Mouse (Mus musculus) stomach, embryonic 15.5 days (tissue): ENCODE measurements around the gene Etv4. TPM values are rescaled to one million over a fixed set of nuclear protein-coding genes. Genes with fewer than 3 reads are reported as not detected.

ENCODE experiments used
- ATAC-seq: fragments of 200-750 bp; cut with Nextera tagmentation; 2 replicates; pipeline ENCODE4 v1.8.0; 2017; ENCODE audit warnings: low read depth, moderate number of reproducible peaks, moderate TSS enrichment; ENCODE audit not compliant: insufficient read depth, low FRiP score
- H3K27ac ChIP-seq: fragments of 300-500 bp; sonication (generic); 2 replicates; pipeline ENCODE4 v1.5.1; 2015; ENCODE audit warnings: mild to moderate bottlenecking, inconsistent platforms
- H3K27me3 ChIP-seq: fragments of 300-500 bp; sonication (generic); replicated peaks from 2 replicates; pipeline ENCODE4 v1.6.1; 2015; ENCODE audit warnings: inconsistent platforms
- H3K36me3 ChIP-seq: fragments of 300-500 bp; sonication (generic); 2 replicates; pipeline ENCODE4 v1.6.1; 2015; ENCODE audit warnings: inconsistent platforms
- H3K4me1 ChIP-seq: fragments of 300-500 bp; sonication (generic); 2 replicates; pipeline ENCODE4 v1.6.1; 2015; ENCODE audit warnings: inconsistent platforms
- H3K4me2 ChIP-seq: fragments of 300-500 bp; sonication (generic); 2 replicates; pipeline ENCODE4 v1.6.1; 2015; ENCODE audit warnings: mild to moderate bottlenecking, inconsistent platforms
- H3K4me3 ChIP-seq: fragments of 300-500 bp; sonication (generic); replicated peaks from 2 replicates; pipeline ENCODE4 v1.5.1; 2015; ENCODE audit warnings: inconsistent platforms
- H3K9ac ChIP-seq: fragments of 300-500 bp; sonication (generic); 2 replicates; pipeline ENCODE4 v1.6.1; 2015; ENCODE audit warnings: inconsistent platforms
- H3K9me3 ChIP-seq: fragments of 300-500 bp; sonication (generic); 2 replicates; pipeline ENCODE4 v1.6.1; 2016; ENCODE audit warnings: inconsistent platforms
- WGBS: fragments of 180-500 bp; shearing (Covaris S2); methylation state at CpG from one replicate; pipeline ENCODE4 v1.1.7; 2015; 5-methylcytosine and 5-hydroxymethylcytosine counted together
- polyA plus RNA-seq: library from polyadenylated mRNA; unstranded; fragments of >200 nt; fragmentation: Nextera tagmentation; extraction: Ambion mirVana; gene quantifications from 2 replicates; pipeline ENCODE4 v1.2.1, GENCODE M21; 2015

The Etv4 gene
- 6.8 and 9.0 TPM in 2 replicates for polyA plus RNA-seq

DNA sequence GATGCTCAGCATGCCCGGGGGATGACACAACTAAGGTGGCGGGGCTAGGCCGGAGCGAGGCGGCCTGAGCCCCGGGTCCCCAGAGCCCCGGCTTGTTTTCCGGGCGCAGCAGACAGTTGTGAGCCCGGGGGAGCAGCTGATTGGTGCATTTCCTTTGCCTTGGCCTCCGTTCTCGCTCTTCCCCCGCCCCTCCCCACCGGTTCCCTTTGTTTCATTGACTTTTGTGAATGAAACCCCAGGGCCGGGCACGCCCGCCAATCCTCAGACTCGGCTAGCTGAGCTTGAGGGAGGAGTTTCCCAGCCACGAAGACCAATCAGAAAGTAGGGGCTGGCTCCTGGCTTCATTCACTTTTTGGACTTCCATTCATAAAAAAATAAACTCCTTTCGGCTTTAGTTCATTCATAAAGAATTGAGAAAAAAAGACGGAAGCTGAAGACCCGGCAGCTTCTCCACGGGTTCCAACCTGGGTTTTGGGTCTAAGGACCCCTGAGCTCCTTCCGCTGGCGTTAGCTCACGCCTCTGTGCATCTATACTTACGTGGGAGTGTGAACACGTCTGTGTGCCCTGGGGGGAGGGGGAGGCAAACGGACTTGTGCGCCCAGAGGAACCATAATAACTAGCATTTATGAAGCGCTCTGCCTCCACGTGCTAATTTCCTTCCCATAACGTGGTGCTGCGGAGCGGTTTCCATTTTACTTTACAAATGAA, at the start of gene Etv4:
TSS of gene Etv4 (minus strand) at position 229 of the 709 bp plus-strand sequence.
- Histone ChIP-seq H3K27me3 (peaks cover 56% of the 10 kb centered on the region), H3K9me3 (no peaks in the 10 kb centered on the region)

DNA sequence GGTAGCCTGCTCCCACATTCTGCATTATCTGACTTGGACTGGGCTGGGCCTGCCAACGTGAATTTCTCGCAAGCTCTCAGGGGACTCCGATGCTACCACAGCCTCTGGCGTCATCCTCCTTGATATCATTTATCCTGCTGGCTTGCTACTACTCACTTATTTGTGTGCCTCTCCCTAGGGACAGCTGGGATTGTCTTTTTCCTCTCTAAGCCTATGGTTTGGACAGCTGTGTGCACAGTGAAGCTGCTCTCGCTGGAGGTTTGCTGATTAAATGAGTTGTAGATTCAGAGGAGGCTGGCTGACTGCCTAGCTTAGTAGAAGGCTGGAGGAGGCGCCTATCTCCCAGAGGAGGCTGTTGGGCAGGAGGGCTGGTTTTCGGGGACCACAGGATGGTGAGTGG, 46.8 kb upstream of the Etv4 start:
- Histone ChIP-seq H3K4me2 (no peak overlapping the region), H3K36me3 (no peaks in the 10 kb centered on the region), H3K27ac (peak overlapping the region; percentile 67), H3K27me3 (no peaks in the 10 kb centered on the region), H3K9ac (no peak overlapping the region), H3K4me1 (peaks cover 16% of the 10 kb centered on the region), H3K4me3 (no peak overlapping the region), H3K9me3 (no peaks in the 10 kb centered on the region)
- 48% methylated on average over 7 of the region's 7 CpGs for WGBS
- peak; percentile 49; the same call in 1 of the 2 replicates for ATAC-seq

More for the DNA sequence above, at the start of gene Etv4:
- peak; percentile 86 for ATAC-seq
- peaks cover 23% of the 10 kb centered on the region for H3K4me1 ChIP-seq
- peak within 1 kb of the TSS; percentile 61; the same call in 1 of the 2 replicates for H3K27ac ChIP-seq
- peak within 1 kb of the TSS; percentile 98 for H3K4me2 ChIP-seq
- WGBS = under 1% methylated on average over 35 of the region's 35 CpGs
- H3K9ac ChIP-seq = peak within 1 kb of the TSS; percentile 25; the same call in 1 of the 2 replicates
- peak within 1 kb of the TSS; percentile 56 for H3K4me3 ChIP-seq
- no peaks in the 10 kb centered on the region for H3K36me3 ChIP-seq

DNA sequence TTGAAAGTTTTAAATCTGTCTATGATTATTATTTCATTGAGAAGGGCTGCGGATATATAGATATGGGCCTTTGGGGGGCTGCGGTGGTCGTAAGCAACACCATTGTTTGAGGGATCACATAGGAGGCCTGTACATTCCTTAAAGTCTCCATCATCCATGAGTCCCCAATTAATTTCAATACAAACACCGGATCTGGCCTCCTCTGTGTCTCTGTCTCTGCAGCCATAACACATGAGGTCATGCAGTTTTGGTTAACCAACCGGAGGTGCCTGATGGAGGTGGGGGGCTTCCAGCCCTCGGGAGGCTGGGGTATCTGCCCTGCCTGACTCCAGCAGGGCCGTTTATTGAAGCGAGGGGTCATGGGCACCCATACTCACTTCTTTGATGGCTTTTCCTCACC, 45.4 kb upstream of the Etv4 start:
- WGBS = 53% methylated on average over 8 of the region's 8 CpGs
- ATAC-seq = no peak
- no peak overlapping the region; the same call in 1 of the 2 replicates for H3K4me2 ChIP-seq

DNA sequence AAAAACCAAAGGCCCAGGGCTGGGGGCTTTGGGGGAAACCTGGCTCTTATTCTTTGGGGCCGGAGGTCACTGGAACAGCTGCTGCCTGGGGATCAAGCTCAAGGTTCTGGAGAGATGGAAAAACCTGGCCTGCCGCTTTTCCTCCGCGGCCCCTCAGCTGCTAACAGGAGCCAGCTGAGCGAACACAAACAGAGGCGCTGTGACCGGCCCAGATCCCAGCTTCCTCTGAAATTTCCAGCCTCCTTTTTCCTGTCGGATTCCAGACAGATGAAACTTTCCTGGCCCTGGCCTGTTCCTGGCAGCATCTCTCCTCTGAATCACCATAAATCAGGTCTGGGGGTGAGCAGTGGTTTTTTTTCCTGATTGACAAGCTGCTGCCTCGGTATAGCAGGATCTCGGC, 44.9 kb upstream of the Etv4 start:
- peak; percentile 29; the same call in 1 of the 2 replicates for ATAC-seq
- H3K4me3 ChIP-seq = no peak overlapping the region
- no peaks in the 10 kb centered on the region for H3K36me3 ChIP-seq
- H3K27ac ChIP-seq = peak overlapping the region; percentile 78
- peaks cover 16% of the 10 kb centered on the region for H3K4me1 ChIP-seq
- WGBS = 6% methylated on average over 10 of the region's 10 CpGs
- H3K27me3 ChIP-seq = no peaks in the 10 kb centered on the region
- no peaks in the 10 kb centered on the region for H3K9me3 ChIP-seq
- no peak overlapping the region for H3K9ac ChIP-seq
- peak overlapping the region; percentile 8 for H3K4me2 ChIP-seq

More for the DNA sequence above, 45.4 kb upstream of the Etv4 start:
- H3K27ac ChIP-seq = peak overlapping the region; percentile 78
- no peaks in the 10 kb centered on the region for H3K27me3 ChIP-seq
- no peak overlapping the region for H3K4me3 ChIP-seq
- peaks cover 16% of the 10 kb centered on the region for H3K4me1 ChIP-seq
- H3K9ac ChIP-seq = no peak overlapping the region
- no peaks in the 10 kb centered on the region for H3K9me3 ChIP-seq
- H3K36me3 ChIP-seq = no peaks in the 10 kb centered on the region

DNA sequence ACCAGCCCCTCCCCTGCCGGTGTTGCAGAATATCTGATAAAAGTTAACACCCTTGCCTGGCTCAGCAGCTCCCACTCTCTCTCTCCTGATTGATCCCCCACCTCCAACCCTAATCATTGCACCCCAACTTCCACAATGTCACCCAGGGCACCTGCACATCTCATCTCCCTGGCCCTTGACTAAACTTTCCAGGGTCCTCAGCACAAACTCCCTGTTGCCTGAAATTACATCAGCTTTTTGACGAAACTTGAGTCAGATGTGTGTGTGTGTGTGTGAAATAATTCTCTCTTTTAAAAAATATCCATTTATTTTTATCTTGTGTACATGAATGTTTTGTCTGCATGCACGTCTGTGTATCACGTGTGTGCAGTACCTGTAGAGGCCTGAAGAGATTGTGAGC, 43.5 kb upstream of the Etv4 start:
- 90% methylated on average over 4 of the region's 4 CpGs for WGBS
- ATAC-seq = no peak
- no peaks in the 10 kb centered on the region for H3K36me3 ChIP-seq
- no peaks in the 10 kb centered on the region for H3K27me3 ChIP-seq
- no peak overlapping the region for H3K4me2 ChIP-seq
- H3K4me1 ChIP-seq = peaks cover 16% of the 10 kb centered on the region
- no peak overlapping the region for H3K4me3 ChIP-seq
- no peaks in the 10 kb centered on the region for H3K9me3 ChIP-seq
- H3K9ac ChIP-seq = no peak overlapping the region
- no peak overlapping the region for H3K27ac ChIP-seq

DNA sequence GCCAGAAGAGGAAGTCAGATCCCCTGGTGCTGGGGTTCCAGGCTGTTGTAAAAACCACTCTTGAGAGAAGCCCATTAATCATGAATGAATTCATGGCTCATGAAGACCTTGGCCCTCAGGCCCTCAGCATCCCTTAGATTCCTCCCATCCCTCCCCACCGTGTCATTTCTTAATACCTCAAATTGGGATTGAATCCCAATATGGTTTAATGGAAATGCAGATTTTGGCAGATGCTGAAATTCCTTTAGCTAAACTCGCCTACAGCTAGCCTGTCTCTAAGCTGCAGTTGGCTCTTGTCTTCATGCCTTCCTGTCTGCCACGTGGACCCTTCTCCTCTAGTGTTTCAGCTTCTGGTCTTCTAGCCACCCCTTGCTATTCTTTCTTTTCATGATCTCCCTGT, 38.0 kb upstream of the Etv4 start:
- 34% methylated on average over 3 of the region's 3 CpGs for WGBS
- no peaks in the 10 kb centered on the region for H3K36me3 ChIP-seq
- H3K4me2 ChIP-seq = no peak overlapping the region
- H3K27me3 ChIP-seq = no peaks in the 10 kb centered on the region
- no peaks in the 10 kb centered on the region for H3K9me3 ChIP-seq
- no peak overlapping the region for H3K27ac ChIP-seq
- no peak overlapping the region for H3K9ac ChIP-seq
- ATAC-seq = no peak
- no peak overlapping the region for H3K4me3 ChIP-seq
- no peaks in the 10 kb centered on the region for H3K4me1 ChIP-seq

DNA sequence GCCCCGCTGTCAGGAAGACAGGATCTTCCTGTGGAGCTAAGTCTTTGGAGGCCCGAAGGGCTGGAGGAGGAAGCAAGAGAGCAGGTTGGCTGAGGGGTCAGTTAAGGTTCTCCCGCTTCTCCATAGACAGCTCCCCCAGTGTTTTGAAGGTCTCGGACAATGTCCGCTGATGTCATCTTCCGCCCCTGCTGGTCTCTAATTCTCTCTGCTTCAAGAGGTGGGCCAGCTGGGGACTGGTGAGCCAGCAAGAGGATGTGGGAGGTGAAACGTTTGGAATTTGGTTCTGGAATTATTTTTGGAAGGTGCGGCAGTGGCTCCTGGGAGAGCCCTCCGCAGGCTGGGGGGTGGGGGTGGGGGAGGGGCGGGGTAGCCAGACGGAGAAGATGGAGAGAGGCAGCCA, 35.7 kb upstream of the Etv4 start:
- no peak overlapping the region for H3K27ac ChIP-seq
- peaks cover under 1% of the 10 kb centered on the region; the same call in 1 of the 2 replicates for H3K4me1 ChIP-seq
- no peak overlapping the region for H3K4me3 ChIP-seq
- WGBS = 43% methylated on average over 11 of the region's 11 CpGs
- no peak overlapping the region for H3K9ac ChIP-seq
- H3K27me3 ChIP-seq = no peaks in the 10 kb centered on the region
- no peaks in the 10 kb centered on the region for H3K36me3 ChIP-seq
- H3K9me3 ChIP-seq = no peaks in the 10 kb centered on the region
- no peak overlapping the region for H3K4me2 ChIP-seq
- no peak for ATAC-seq

DNA sequence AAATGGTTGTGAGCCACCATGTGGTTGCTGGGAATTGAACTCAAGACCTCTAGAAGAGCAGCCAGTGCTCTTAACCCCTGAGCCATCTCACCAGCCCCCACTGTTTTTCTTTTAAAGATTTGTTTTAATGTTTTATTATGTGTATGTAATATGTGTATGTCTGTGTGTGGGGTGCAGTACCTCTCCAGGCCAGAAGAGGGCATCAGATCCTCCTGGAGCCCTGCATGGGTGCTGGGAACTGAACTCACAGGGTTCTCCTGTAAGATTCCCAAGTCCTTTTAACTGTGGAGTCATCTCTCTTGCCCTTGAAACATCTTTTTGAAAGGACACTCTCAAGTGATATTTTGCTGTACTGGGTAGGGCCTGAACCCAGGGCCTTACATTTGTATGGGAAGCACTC, 34.7 kb upstream of the Etv4 start:
- no peaks in the 10 kb centered on the region for H3K27me3 ChIP-seq
- H3K4me1 ChIP-seq = peaks cover 10% of the 10 kb centered on the region
- H3K36me3 ChIP-seq = no peaks in the 10 kb centered on the region
- no peak for ATAC-seq
- H3K27ac ChIP-seq = no peak overlapping the region
- no peak overlapping the region for H3K4me3 ChIP-seq
- H3K9ac ChIP-seq = no peak overlapping the region
- no peak overlapping the region for H3K4me2 ChIP-seq
- H3K9me3 ChIP-seq = no peaks in the 10 kb centered on the region

DNA sequence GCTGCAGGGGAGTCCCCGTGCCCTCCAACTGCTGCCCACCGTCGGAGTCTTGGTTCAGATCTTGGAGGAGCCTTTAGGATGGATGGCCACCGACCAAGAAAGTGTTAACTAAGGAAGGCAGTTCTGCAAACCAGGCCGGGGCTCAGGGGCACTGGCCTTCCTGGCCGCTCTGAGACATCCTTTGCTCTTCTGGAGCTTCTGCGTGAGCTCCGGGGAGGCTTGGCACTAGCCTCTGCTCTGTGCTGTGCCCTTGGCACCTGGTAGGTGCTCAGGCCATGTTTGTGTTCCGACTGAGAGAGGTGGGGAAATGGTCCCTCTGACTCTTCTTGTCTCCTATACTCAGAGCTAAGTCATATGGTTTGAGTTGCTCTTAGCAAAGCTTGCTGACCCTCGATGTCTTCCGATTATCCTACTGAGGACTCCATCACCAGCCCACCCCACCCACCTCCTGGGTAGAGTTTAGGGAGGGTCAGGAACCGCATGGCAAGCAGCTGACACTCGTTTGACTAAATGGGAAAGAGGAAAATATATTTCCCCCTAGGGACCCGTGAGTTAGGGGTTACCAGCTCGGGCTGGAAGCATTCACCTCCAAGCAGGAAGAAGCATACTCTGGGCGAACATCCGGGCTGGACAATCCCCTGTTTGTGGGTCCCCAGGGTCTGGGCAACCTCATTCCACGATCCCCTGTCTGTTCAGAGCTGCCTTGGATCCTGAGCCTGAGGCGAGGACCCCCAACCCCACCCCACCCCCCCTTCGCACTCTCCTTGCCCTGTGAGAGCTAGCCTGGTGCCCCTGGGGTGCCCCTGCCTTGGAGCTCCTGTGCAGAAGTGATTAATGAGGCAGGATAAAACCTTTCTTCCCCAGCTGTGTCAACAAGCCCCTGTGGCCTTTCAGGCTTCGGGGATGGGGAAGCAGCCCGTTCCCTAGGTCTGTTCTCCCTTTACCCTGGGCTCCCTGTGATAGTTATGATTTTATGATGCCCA, 30.2 kb upstream of the Etv4 start:
- Histone ChIP-seq H3K9ac (no peak overlapping the region), H3K27ac (0 out of 2 replicates have a peak overlapping the region, but pooled peaks have one; percentile 36), H3K4me3 (no peak overlapping the region), H3K27me3 (0 out of 2 replicates have a peak, but pooled peaks cover 4% of the 10 kb centered on the region), H3K4me1 (peaks cover 10% of the 10 kb centered on the region), H3K36me3 (no peaks in the 10 kb centered on the region), H3K9me3 (no peaks in the 10 kb centered on the region), H3K4me2 (peak overlapping the region; percentile 36; the same call in 1 of the 2 replicates)
- 15% methylated on average over 22 of the region's 22 CpGs for WGBS
- ATAC-seq = peak; percentile 62; the same call in 1 of the 2 replicates

DNA sequence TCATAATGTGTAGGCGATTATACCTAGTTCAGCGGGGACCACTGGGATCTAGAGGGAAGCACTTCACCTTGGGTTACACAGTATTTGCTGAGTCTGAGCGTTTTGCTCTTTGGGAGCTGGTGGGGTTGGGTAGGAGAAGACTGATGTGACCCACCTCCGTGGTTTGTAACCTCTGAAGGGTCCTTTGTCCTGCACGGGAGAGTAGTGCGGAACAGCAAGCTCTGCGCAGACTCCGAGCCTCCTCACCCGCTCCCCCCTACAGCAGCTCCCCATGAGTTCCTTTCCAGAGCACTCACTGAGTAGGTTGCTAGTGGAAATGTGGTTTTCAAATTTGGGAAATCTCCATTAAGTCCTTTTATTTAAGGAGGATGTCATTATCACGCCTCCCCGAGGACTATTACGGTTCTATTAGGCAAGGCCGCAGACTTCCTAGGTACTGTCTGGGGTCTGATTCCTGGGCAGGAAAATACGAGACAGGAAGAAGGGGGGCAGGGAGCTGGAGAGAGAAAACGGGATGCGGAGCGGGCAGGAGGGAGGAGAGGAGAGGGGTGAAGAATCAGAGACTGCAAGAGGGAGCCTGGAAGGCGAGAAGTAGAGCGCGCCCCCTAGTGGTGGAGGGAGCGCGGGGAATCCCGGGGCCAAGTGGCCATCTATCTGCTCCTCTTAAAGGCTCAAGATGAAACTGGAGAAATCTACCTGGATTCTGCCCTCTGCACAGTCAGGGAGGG, 29.4 kb upstream of the Etv4 start:
- Histone ChIP-seq H3K4me1 (peaks cover 10% of the 10 kb centered on the region), H3K4me2 (peak overlapping the region; percentile 36; the same call in 1 of the 2 replicates), H3K36me3 (no peaks in the 10 kb centered on the region), H3K27me3 (0 out of 2 replicates have a peak, but pooled peaks cover 4% of the 10 kb centered on the region), H3K9me3 (no peaks in the 10 kb centered on the region), H3K4me3 (no peak overlapping the region), H3K27ac (no peak overlapping the region), H3K9ac (no peak overlapping the region)
- 23% methylated on average over 23 of the region's 23 CpGs for WGBS
- ATAC-seq = no peak

DNA sequence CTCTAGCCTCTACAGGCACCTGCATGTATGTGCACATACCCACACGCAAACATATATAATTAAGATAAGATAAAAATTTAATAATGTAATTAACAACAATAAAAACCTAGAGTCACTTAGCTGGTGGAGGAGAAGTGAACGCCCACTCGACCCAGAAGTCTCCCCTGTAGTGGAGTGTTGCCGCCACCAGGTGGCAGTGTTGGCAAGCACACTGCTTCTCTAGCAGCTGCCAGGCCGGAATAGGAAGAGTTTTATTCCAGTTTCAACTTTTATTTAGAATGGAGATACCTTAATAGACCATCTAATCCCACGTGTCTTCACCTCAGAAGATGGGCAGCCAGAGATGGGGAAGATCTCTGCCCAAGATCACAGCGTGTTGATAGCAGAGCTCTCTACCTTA, 28.1 kb upstream of the Etv4 start:
- Histone ChIP-seq H3K27me3 (0 out of 2 replicates have a peak, but pooled peaks cover 4% of the 10 kb centered on the region), H3K4me1 (peaks cover 10% of the 10 kb centered on the region), H3K4me3 (no peak overlapping the region), H3K4me2 (no peak overlapping the region), H3K9me3 (no peaks in the 10 kb centered on the region), H3K9ac (no peak overlapping the region), H3K36me3 (no peaks in the 10 kb centered on the region), H3K27ac (no peak overlapping the region)
- no peak for ATAC-seq
- 1% methylated on average over 7 of the region's 7 CpGs for WGBS
